Mouse (Mus musculus): Measurements from ENCODE around the gene Olfr497. TPM values are rescaled to one million over a fixed set of nuclear protein-coding genes. Genes with fewer than 3 reads are reported as not detected.

Gene Olfr497
- not detected in 2 replicates for polyA plus RNA-seq (2012; rRNA removed)

DNA sequence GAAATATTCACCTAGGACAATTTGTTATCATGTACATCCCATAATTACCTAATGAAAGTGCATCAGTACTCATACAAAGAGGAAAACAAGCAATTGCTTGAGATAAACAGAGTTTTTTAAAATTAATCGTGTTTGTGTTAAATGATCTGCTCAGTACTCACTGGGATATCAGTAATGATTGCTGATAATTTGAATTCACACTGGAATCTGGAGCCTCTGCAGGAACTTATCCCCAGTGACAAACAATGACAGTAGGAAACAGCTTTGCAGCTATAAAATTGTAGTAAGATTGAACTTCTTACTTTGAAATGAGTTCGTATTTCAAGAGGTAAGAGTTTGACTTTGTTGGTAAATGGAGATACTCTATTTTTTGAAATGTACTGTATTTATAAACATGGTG, at the start of gene Olfr497:
TSS of gene Olfr497 (plus strand) at position 301 of the 400 bp plus-strand sequence.
- Histone ChIP-seq H3K4me1 (ENCODE audit: control insufficient read depth, insufficient read depth, low read length) (no peaks in the 10 kb centered on the region), H3K27ac (ENCODE audit: insufficient read depth, low read length) (no peak within 1 kb of the TSS), H3K27me3 (ENCODE audit: control insufficient read depth, insufficient read depth, low read length) (no peaks in the 10 kb centered on the region), H3K4me3 (replicated peaks; ENCODE audit: insufficient read depth, low read depth, low read length) (no peak within 1 kb of the TSS)
- TF ChIP-seq CTCF (IDR thresholded peaks at IDR 0.05; ENCODE audit: borderline replicate concordance, insufficient read depth, low read depth, low read length) (no peak), POLR2A (IDR thresholded peaks at IDR 0.05; ENCODE audit: borderline replicate concordance, insufficient read depth, low read length) (no peak)
- DNase-seq = no peak
- WGBS = 79% methylated on average over 2 of the region's 2 CpGs

- no peak for DNase-seq
- no peak within 1 kb of the TSS for H3K27ac ChIP-seq (ENCODE audit: insufficient read depth, low read length)
- H3K4me3 ChIP-seq (replicated peaks; ENCODE audit: insufficient read depth, low read depth, low read length) = no peak within 1 kb of the TSS
- no peak for TF ChIP-seq CTCF (IDR thresholded peaks at IDR 0.05; ENCODE audit: borderline replicate concordance, insufficient read depth, low read depth, low read length)
- TF ChIP-seq POLR2A (IDR thresholded peaks at IDR 0.05; ENCODE audit: borderline replicate concordance, insufficient read depth, low read length) = no peak
- H3K4me1 ChIP-seq (ENCODE audit: control insufficient read depth, insufficient read depth, low read length) = no peaks in the 10 kb centered on the region
- no peaks in the 10 kb centered on the region for H3K27me3 ChIP-seq (ENCODE audit: control insufficient read depth, insufficient read depth, low read length)
- WGBS = 54% methylated on average over 1 of the region's 1 CpGs
Measured at GRCm38 (mm10) chr7:108392867-108393266, 27.4 kb upstream of the Olfr497 start, which contains the start of gene Olfr495. Gene Olfr495, plus strand, starts transcription at chr7:108393167.

DNA sequence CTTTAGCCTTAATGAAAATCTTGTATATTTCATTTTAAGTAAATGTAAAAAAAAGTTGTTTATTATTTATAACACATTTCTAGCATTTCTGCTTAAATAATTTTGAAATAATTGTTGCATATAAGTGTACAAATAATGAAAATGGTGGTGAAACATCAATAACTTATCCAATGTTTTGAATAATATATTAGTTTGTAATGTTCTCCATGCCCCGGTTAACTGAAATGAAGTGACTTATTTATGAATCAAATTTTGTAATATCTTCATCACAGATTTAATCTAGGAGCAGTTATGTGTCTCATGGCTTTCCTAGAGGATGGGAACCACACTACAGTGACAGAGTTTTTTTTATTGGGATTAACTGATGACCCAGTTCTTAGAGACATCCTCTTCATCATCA, 44.8 kb downstream of the Olfr497 start, which contains the start of gene Olfr498:
TSS of gene Olfr498 (plus strand) at position 301 of the 400 bp plus-strand sequence.
- Histone ChIP-seq H3K4me1 (ENCODE audit: control insufficient read depth, insufficient read depth, low read length) (no peaks in the 10 kb centered on the region), H3K27ac (ENCODE audit: insufficient read depth, low read length) (no peak within 1 kb of the TSS), H3K27me3 (ENCODE audit: control insufficient read depth, insufficient read depth, low read length) (no peaks in the 10 kb centered on the region), H3K4me3 (replicated peaks; ENCODE audit: insufficient read depth, low read depth, low read length) (no peak within 1 kb of the TSS)
- no peak for TF ChIP-seq CTCF (IDR thresholded peaks at IDR 0.05; ENCODE audit: borderline replicate concordance, insufficient read depth, low read depth, low read length)
- TF ChIP-seq POLR2A (IDR thresholded peaks at IDR 0.05; ENCODE audit: borderline replicate concordance, insufficient read depth, low read length) = no peak
- DNase-seq = no peak
- 96% methylated on average over 1 of the region's 1 CpGs for WGBS

Other genes with a start within 250 kb of the Olfr497 start
- gene Olfr486, start 247.7 kb upstream of the Olfr497 start, polyA plus RNA-seq (2012; rRNA removed) = not detected in 2 replicates
- not detected in 2 replicates for gene Olfr487, start 205.8 kb upstream of the Olfr497 start, polyA plus RNA-seq (2012; rRNA removed)
- not detected in 2 replicates for gene Olfr488, start 162.1 kb upstream of the Olfr497 start, polyA plus RNA-seq (2012; rRNA removed)
- gene Olfr490, start 131.5 kb upstream of the Olfr497 start, polyA plus RNA-seq (2012; rRNA removed) = not detected in 2 replicates
- gene Olfr491, start 107.0 kb upstream of the Olfr497 start, polyA plus RNA-seq (2012; rRNA removed) = not detected in 2 replicates
- not detected in 2 replicates for gene Olfr492, start 96.7 kb upstream of the Olfr497 start, polyA plus RNA-seq (2012; rRNA removed)
- not detected in 2 replicates for gene Olfr493, start 73.4 kb upstream of the Olfr497 start, polyA plus RNA-seq (2012; rRNA removed)
- not detected in 2 replicates for gene Olfr494, start 55.1 kb upstream of the Olfr497 start, polyA plus RNA-seq (2012; rRNA removed)
- not detected in 2 replicates for gene Olfr495, start 27.3 kb upstream of the Olfr497 start, polyA plus RNA-seq (2012; rRNA removed)
- not detected in 2 replicates for gene Olfr498, start 44.9 kb downstream of the Olfr497 start, polyA plus RNA-seq (2012; rRNA removed)
- not detected in 2 replicates for gene Olfr502, start 104.6 kb downstream of the Olfr497 start, polyA plus RNA-seq (2012; rRNA removed)
- gene Olfr503, start 124.1 kb downstream of the Olfr497 start, polyA plus RNA-seq (2012; rRNA removed) = not detected in 2 replicates
- not detected in 2 replicates for gene Olfr504, start 145.4 kb downstream of the Olfr497 start, polyA plus RNA-seq (2012; rRNA removed)
- gene Olfr506, start 190.4 kb downstream of the Olfr497 start, polyA plus RNA-seq (2012; rRNA removed) = not detected in 2 replicates
- not detected in 2 replicates for gene Olfr507, start 201.4 kb downstream of the Olfr497 start, polyA plus RNA-seq (2012; rRNA removed)
- not detected in 2 replicates for gene Olfr508, start 209.6 kb downstream of the Olfr497 start, polyA plus RNA-seq (2012; rRNA removed)
- not detected in 2 replicates for gene Olfr509, start 231.5 kb downstream of the Olfr497 start, polyA plus RNA-seq (2012; rRNA removed)
- gene Olfr510, start 246.0 kb downstream of the Olfr497 start, polyA plus RNA-seq (2012; rRNA removed) = not detected in 2 replicates